Mouse (Mus musculus): ENCODE results near the gene Aplf.

DNA sequence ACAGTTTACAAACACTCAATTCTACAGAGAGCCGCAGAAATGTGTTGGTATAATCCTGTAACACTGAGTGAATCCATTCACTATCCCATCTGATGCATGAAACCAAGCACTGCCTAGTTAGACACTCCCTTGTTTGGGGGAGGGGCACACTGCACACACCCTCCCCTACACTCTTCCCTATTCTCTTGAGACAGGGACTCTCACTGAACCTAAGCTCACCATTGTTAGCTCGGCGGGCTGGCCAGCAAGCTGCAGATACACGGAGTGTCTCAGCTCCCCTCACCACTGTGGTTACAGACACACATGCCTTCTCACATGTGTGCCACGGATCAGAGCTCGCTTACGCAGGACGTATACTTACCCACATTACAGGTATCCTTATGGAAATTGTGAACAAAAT, 4.2 kb downstream of the Aplf start:
- no peak for TF ChIP-seq ZC3H11A (IDR thresholded peaks at IDR 0.05; ENCODE audit: borderline replicate concordance, low read depth, low read length)
- TF ChIP-seq MAFK (IDR thresholded peaks at IDR 0.05; ENCODE audit: insufficient read depth, low read depth, low read length): no peak
- no peak for TF ChIP-seq ZNF384 (IDR thresholded peaks at IDR 0.05; ENCODE audit: low read depth, low read length)
- no peak for TF ChIP-seq HCFC1 (IDR thresholded peaks at IDR 0.05; ENCODE audit: borderline replicate concordance, insufficient read depth, low read length)
